Mouse (Mus musculus) adrenal gland, postnatal 14 days (tissue): ENCODE measurements around the gene Gm20388. TPM values are rescaled to one million over a fixed set of nuclear protein-coding genes. Genes with fewer than 3 reads are reported as not detected.
A peak's percentile ranks its signal among the peaks of the same experiment; 100 is the strongest.

Experiments
- DNase-seq: peaks from one replicate; pipeline ENCODE4 v3.0.0; 2021; ENCODE audit warnings: mixed read lengths
- total RNA-seq: library from RNA; stranded (reverse); gene quantifications from 2 replicates; pipeline ENCODE4 v1.2.3, GENCODE M21; 2021

Gene Gm20388
- total RNA-seq, 1 experiment from 2014 or later, result 17.6 TPM

- DNase-seq, result peak; percentile 62
Observed at GRCm38 (mm10) chr8:120549321-120549921, 638.8 kb downstream of the Gm20388 start.

GRCm38 (mm10) chr8:120549922-120550321, 639.3 kb downstream of the Gm20388 start:
- no peak for DNase-seq

- DNase-seq, result no peak
Observed at GRCm38 (mm10) chr8:120550430-120550829, 639.8 kb downstream of the Gm20388 start.

DNA sequence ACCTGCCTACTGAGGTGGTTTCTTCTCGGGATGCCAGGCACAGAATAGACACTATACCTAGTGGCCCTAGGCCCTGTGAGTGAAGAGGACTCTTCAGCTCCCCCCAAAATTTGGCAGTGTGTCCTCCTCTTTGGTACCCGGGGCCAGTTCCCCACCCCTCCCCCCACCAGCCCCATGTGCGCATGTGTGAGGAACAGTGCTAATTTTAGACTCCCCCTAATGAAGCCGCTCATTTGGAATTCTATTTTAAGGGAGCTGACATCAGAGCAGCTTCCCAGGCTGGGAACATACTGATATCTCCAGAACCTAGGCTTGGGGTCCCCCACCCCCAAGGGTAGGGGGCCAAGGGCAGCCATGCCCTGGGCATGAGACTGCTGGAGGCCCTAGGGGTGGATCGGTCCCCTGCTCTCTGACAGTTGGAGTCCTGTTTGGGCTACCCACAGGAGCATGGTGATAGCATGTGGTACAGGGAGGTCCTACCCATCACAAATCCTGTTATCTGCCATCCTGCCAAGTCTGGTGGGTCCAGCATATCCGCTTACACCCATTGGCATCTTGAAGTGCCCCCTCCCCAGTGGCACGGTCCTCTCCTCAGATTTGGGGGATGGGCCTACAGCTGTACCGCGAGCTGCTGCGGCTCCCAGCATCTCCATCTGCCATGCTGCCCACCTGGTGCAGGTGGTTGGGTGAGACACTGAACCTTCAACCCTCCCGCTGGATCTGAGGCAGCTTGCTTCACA, 640.5 kb downstream of the Gm20388 start:
- no peak for DNase-seq

GRCm38 (mm10) chr8:120551677-120551980, 641.0 kb downstream of the Gm20388 start:
- DNase-seq, result peak; percentile 65

GRCm38 (mm10) chr8:120552509-120552908, 641.9 kb downstream of the Gm20388 start:
- no peak for DNase-seq

DNA sequence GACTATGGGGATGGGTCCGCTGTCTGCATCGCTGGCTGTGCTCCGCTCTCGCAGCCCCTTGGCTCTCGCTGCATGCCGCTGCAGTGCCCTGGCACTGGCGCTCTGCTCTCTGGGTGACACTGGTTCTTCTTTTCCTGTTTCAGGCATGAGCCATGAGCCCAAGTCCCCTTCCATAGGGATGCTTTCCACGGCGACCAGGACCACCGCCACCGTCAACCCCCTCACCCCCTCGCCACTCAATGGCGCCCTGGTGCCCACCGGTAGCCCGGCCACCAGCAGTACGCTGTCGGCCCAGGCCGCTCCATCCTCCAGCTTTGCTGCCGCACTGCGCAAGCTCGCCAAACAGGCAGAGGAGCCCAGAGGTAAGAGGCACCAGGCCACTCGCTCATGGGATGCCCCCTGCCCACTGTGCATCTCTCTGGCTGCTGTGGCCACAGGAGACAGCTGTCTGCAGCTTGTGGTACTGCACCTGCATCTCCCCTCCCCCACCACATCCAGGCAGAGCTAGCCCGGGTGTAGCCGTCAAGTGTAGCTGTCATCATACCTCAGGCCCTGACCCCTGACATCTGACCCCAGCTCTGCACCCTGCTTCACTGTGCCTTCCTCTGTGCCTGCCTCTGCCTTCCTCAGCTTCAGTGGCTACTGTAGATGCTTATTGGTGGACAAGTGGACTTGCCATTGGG, 642.9 kb downstream of the Gm20388 start:
- DNase-seq, result no peak

DNA sequence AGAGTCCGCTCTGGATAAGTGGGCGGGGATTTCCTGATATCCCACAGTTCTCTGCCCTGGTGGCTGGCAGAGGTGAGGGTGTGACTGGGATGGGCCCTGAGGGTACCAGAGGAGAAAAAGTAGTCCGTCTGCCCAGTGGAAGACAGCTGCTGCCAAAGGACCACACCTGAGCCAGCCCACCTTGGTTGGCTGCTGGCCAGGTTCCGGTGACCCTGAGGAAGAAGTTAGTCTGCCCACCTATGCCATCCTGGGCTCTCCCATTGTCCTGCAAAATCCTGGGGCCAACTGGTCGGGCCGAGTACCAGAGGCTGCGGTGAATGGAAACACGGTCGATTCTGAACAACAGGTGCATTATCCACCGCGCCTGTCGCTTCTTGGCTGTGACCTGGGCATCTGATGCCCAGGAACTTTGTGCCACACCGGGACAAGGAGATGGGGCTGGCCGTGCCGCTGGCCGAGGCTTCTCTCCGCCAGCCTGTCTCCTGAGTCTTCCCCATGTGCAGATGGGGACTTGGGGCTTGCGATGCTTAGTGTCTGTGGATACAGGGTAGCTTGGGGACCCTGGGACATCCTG, 643.9 kb downstream of the Gm20388 start:
- no peak for DNase-seq

- no peak for DNase-seq
Observed at GRCm38 (mm10) chr8:120556198-120556892, 645.7 kb downstream of the Gm20388 start.

GRCm38 (mm10) chr8:120557170-120557965, 646.7 kb downstream of the Gm20388 start:
- peak; percentile 52 for DNase-seq

GRCm38 (mm10) chr8:120558162-120558561, 647.5 kb downstream of the Gm20388 start:
- DNase-seq, result no peak

DNA sequence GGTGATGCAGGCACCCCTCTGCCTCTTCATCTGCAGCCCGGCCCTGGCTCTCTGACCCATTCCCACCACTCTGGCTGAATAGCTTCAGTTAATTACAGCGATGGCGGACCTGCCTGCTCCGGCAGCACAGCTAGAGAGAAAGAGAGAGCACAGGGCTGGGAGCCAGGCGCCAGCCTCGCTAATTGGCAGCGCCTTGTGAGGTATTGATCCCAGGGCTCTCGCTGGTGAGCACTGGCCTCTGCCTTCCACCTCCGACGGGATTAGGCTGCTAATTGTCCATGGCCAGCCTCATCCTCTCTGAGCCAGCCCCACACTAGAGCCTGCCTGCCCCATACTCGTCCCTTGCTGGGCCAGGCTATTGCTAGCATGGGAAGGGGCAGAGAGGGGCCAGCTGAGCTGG, 649.0 kb downstream of the Gm20388 start:
- no peak for DNase-seq

DNA sequence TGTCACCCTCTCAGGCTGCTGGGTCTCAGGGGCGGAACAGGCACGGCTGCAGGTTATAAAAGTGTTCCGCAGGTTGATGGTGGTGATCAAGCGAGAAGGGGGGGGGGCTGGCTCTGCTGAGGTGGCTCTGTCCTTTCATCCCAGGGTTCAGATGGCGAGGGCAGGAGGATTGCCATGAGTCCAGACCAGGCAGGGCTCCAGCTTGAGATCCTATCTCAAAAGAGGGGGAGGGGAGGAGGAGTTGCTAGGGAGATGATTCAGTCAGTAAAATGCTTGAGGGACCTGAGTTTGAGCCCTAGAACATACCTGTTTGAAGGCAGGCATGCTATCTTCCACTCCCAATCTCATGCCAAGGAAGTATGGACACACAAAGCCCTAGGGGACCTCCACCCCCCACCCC, 649.9 kb downstream of the Gm20388 start:
- DNase-seq, result no peak

DNA sequence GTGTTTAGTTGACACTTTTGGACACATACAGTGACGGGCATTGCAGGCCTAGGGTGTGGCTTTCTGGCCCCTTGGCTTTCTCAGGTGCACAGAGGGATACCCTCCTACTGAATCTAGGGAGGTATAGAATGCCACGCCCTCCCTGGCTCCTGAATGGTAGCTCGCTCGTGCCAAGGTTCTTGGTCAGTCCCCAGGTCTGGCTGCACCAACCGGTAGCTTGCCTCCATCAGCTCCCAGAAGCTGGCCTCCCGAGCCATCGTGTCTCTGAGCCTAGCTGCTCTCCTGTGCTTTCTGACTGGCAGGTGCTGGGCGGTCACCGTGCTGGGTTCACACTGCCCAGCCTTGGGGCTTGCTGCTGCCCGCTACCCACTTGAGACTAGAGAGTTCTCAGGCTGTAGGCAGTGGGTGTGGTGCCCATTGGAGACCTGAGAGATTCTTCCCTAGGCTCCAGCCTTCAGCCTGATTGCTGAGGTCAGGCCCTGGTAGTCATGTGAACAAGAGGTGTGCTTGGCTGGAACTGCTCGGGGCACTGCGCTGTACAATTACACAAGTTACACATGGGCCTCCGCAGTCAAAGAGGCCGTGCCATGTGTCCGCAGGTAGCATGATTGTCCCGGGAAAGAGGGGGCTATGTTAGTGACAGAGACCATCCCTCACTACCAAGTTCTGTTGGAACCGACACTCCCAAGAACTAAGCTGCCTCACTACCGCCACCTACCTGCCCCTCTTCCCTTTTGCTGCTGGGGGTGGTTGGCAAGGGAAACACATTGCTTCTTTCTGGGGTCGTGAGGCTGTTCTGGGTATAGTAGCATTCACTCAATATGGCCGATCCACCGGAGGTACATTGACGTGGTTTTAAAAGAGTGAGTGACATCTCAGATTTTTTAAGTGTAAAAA, 651.1 kb downstream of the Gm20388 start:
- DNase-seq, result no peak

DNA sequence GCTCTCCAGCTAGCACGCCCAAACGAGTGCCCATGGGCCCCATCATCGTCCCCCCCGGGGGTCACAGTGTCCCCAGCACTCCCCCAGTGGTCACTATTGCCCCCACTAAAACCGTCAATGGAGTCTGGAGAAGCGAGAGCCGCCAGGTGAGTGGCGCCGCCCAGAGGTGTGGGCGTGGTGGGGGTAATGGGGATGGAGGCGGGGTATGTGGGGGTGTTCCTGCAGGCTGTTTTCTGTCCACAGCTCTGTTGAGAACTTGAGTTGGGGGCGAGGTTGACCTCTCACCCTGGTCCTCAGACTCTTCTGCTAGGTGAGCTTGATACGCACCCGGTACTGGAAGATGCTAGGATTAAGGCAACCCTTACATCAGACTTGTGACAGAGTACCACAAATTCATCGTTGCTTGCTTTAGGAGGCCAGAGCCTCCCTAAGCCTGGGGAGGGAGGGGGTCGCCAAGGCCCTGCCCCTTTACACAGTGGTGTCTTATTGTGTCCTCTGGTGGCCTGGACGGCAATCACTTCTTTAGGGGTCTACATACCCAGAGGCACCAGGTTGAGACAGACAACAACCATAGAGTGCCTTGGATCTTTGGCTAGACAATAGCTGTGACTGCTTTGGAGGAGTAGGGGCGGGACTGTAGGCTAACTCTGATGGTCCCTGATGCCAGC, 652.2 kb downstream of the Gm20388 start:
- no peak for DNase-seq

DNA sequence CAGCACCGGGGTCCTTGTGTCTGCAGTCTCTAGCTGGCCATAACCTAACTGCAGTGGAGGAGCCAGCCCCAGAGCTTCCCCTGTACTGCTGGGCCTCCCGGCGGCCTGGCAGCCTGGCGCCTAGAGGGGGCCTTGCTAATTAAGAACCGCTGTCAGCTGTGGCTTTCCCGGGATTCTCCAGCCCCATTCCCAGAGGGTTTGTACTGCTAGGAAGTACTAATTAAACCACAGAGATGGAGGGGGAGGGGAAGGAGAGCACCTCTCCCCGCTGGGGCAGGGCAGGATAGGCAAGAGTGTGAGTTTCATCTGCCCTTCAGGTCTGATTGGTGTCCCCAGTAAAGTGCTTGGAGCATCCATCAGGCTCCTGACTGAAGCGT, 652.7 kb downstream of the Gm20388 start:
- DNase-seq, result no peak

- peak; percentile 95 for DNase-seq
Observed at GRCm38 (mm10) chr8:120563851-120564837, 653.5 kb downstream of the Gm20388 start.

DNA sequence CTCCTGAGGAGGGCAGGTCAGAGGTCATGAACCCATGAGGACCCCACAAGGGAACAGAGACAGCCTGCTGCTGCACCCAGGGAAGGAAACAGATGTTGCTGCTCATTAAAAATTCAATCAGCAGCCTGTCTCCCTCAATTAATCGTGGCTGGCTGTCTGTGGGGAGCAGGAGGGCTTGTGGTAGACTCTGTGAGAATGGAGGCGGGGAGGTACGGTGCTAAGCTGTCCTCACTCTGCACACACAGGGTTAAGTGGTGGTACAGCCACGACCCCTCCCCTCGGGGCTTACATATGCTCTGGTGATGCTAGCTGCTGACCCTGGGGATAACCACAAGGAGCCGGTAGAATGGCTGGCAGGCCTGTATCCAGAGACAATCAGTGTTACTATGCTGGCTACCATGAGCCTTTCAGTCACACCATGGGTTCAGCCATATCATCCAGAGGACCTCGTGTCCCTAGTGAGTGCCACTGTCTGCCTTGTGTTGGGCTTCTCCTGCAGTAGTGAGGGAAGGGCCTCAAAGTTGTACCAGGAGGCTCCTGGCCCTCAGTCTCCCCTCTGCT, 654.6 kb downstream of the Gm20388 start:
- DNase-seq, result no peak

DNA sequence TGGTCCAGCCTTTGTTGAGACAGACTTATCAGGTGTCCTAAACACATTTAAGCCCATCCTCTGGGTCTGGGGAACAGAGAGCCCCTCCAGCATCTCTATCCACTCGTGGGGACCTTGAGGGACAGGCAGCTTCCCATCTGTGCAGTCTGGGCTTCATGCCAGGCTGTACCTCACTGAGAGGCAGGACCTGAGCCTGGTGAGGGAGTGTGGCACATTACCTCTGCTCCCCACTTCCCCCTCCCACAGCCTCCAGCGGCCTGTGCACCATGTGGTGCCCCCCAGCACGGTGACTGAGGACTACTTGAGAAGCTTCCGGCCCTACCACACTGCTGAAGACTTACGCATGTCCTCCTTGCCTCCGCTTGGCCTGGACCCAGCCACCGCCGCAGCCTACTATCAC, 656.0 kb downstream of the Gm20388 start:
- no peak for DNase-seq
